Mouse (Mus musculus): Measurements from ENCODE around the gene Dennd6a.
A peak's percentile ranks its signal among the peaks of the same experiment; 100 is the strongest.

Dennd6a gene

GRCm38 (mm10) chr14:26571951-26572675, 1.5 kb upstream of the Dennd6a start:
- no peak for DNase-seq (ENCODE audit: extremely low spot score)

- no peak for DNase-seq (ENCODE audit: extremely low spot score)
Observed at GRCm38 (mm10) chr14:26576255-26576780, 2.7 kb downstream of the Dennd6a start.

DNA sequence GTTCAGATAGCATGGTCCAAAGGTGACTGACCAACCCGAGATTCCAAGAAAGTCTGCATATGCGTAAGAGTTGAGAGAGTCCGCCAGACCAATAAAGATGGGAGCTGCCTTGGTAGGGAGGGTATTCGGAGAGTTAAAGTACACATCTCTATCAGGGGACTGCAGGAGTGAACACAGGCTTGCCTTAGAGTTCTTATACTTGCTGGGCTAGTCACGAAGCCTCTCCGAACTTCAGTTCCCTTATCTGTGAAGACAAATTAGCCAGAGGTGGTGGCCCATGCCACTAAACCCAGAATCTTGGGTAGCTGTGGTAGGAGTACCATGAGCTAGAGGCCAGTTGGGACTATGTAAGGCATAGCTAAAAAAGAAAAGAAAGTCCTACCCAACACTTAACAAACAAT, 5.1 kb downstream of the Dennd6a start:
- peak; percentile 5 for DNase-seq (ENCODE audit: extremely low spot score)

DNA sequence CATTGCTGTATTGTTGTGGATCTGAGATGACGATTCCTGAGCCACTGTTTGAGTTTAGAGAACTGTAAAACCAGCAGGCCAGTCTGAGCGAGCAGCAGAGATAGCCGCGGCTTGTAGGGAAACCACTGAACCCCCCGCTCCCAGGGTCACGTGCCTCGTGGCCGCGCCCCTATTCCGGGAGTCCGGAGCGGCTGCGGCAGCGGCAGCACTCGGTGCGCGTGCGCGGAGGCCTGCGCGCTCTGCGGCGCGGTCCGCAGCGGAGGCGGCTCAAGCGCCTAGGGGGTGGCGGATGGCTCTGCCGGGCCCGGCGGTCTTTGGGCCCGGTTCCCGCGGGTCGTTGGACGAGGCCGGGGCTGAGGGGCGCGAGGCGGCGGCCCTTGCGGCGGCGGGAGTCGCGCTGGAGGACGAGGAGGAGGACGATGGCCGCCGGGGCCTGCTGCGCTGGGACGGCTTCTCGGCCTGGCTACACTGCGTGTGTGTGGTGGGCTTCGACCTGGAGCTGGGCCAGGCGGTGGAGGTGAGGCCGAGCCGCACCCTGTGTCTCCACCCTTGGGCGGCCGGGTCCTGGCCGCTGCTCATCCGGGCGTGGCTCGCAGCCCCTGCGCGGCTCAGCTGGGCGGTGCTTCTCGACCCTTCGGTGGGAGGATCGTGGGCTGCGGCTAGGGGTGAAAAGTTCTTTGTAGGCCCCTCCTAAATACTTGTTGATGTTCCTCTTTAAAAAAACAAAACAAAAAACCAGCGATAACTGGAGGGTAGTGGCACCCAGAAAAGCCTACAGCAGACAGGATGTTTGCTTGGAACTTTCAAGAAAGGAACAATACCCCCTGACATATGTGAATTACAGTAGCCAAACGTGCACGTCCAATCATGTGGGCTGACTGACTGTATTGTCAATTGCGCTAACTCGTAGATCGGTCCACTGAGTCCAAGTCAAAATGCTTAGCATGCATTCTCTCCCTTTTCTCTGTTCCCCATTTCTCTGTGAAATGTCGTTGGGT, 6.0 kb downstream of the Dennd6a start:
- peak; percentile 84 for DNase-seq (ENCODE audit: extremely low spot score)

- DNase-seq (ENCODE audit: extremely low spot score) = no peak
Observed at GRCm38 (mm10) chr14:26583645-26584044, 10.0 kb downstream of the Dennd6a start.

DNA sequence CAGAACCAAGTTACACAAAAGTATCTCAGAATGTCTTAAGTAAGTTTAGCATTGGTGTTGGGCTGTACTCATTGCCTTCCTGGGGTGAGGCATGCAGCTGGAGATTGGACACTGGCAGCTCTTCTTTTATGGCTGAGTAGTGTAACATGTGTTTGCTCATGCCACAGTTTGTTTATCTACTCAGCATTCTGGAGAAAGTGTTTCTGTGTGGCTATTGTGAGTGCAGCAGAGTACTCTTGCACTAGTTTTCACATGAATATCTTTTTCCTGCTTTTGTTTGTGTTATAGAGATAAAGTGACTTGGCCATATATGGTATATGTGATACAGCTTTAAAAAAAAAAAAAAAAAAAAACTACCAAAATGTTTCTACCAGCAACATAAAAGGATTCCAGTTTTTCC, 13.5 kb downstream of the Dennd6a start:
- no peak for DNase-seq (ENCODE audit: extremely low spot score)

DNA sequence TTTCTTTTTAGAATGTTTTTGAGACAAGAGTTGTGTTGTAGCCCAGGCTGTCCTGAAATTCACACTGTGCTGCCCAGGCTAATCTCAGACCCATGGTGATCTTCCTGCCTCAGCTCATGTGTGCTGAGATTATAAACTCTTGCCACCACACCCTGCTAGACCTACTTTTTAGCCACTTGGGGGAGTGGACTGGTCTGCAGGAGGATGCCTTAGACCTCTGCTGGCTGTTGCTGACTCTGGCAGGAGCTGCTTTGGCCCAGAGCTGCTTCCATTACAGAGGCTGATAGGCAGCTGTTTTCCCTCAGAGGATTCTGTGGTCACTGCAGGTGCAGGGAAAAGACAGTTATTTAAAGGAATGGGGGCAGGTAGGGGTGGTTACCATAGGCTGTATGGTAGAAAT, 17.7 kb downstream of the Dennd6a start:
- no peak for DNase-seq (ENCODE audit: extremely low spot score)

DNA sequence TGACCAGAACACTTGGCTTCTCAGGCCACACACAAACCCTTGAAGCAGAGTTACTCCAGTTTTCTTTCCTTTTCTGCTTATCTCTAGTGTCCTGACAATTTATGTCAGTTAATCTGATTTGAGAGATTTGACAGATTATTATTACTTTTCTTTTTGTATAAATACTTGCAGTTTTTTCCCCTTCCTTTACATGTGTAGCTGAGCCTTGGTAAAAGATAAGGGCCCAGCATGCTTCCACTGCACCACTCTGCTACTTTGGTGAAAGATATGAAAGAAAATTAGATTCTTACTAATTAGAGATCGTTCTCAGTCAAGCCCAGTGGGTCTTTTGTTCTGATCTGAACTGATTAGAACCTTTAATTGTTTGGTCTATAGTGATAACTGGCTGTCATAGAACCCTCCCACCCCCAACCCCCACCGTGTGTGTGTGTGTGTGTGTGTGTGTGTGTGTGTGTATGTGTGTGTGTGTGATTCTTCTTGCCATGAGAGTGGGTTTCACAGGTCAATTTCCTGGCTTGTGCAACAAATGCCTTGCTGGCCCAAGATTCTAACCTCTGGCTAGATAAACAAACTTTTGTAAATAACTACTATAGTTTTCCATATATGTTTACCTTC, 19.7 kb downstream of the Dennd6a start:
- no peak for DNase-seq (ENCODE audit: extremely low spot score)

GRCm38 (mm10) chr14:26595167-26595566, 21.5 kb downstream of the Dennd6a start:
- no peak for DNase-seq (ENCODE audit: extremely low spot score)

DNA sequence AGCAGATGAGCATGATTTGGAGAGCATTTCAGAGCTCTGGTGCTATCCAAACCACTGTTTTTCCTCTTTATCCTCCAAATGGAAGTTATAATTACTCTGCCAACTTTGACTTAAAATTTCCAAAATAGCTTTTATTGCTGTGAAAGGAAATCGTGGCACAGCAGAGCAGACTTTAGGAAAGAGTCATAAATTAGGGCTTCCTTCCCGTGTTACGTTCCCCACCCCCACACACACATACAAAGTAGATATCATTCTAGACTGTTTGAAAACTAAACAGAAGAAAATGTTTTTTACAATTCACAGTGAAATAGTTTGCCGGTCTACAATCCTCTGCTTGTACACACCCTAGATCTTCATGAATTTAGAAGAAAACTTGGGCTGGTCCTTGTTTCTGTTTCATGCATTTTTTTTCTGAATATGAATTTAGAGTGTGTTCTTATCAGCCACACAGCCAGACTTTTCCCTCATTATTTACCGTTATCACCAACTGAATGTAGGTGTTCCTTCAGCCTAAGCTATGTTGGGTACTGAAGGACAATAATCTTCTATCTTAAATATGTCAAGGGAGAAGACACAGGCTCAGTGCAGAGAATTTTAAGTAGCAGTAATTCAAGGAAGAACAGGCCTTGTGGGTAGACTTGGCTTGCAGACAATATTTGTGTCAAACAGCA, 22.2 kb downstream of the Dennd6a start:
- DNase-seq (ENCODE audit: extremely low spot score) = no peak

DNA sequence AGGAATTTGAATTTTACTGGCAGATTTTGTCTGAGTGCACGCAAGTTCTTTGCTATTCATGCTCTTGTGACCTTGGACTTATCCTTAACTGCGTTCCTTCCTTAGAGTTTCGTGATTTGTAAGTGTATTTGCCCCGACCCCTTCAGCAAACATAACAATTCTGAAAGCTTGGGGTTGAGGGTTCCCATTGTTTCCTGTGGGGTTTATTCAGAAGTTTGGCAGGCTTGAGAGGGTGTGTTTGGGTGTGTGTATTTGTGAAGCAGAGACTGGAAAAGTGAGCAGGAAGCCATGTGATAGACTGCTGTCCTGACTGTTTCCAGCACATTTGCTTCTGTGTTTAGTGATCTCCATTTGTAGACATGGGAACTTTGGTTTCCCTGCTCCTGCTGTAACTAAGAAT, 31.7 kb downstream of the Dennd6a start:
- DNase-seq (ENCODE audit: extremely low spot score) = no peak

- no peak for DNase-seq (ENCODE audit: extremely low spot score)
Observed at GRCm38 (mm10) chr14:26609674-26610073, 36.0 kb downstream of the Dennd6a start.

DNA sequence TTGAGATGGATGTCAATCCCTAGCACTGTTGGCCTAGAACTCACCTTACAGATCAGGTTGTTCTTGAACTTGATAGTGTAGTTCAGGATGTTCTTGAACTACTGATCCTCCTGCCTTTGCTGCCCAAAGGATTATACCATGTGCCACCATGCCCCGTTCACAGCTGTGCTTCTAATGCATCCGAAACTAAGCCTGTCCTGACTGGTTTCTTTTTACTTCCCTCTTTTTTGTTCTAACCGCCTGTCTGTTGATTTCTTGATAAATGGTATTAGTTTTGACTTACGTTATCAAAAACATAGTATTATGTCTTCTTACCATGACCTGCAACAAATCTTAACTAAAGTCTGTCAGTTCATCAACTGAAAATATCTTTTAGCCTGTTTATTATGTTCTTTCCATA, 37.0 kb downstream of the Dennd6a start:
- no peak for DNase-seq (ENCODE audit: extremely low spot score)

- DNase-seq (ENCODE audit: extremely low spot score) = no peak
Observed at GRCm38 (mm10) chr14:26625301-26625700, 51.6 kb downstream of the Dennd6a start.

DNA sequence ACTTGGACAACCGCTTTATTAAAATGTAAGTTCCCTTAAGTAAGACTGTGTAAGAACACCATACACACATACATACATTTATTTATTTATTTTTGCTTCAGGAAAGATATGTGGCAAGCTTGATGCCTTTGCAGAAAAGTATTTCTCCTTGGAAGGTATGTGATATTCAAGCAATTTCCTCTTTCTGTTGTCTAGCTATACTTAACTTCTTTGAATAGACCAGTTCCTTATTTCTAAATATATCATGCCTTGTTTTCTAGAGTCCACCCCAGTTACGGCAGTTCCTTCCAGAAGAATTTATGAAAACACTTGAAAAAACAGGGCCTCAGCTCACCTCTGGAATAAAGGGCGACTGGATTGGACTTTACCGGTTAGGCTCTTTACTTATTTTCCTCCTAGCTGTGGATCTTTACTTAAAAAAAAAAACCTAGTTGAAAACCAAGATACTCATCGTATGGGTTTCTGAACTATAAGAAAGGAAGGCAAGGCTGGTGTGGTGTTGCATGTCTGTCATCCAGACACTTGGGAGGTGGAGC, 53.0 kb downstream of the Dennd6a start:
- DNase-seq (ENCODE audit: extremely low spot score) = no peak

DNA sequence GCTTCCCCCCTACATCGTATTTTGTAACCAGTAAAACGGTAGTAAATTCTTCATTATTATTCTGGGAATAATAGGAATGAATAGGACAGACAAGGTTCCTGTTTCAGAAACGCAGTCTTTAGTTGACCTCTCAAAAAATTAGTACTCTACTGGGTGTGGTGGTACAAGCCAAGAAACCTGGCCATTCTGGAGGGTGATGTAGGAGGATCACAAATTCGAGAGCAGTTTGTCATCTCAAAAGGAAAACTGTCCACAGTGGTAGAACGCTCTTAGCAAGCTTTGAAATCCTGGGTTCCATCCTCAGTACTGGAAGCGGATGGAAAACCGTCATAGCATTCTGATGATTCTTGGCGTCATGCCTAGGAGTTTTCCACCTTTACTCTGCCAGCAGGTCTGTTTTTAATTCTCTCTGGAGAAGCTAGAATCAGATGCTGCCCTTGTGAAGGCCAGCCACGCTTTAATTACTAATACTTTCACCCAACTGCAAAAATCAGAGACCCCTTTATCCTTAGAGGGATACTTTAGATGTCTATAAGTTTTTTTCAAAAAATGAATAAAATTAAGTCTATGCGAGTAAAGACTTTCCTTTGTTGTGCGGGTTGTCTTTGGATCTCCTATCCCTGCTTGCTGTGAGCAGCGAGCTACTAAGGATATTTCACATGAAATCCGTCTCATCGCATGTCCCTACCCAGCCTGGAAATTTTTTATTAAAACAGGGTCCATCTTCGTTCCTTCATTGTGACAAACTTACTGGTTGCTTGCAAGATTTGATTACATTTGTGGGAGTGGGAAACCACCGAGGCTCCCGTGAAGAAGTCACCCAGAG, 63.6 kb downstream of the Dennd6a start:
- no peak for DNase-seq (ENCODE audit: extremely low spot score)

GRCm38 (mm10) chr14:26637851-26638707, 64.4 kb downstream of the Dennd6a start, which contains the start of gene Arf4:
TSS of gene Arf4 (plus strand) at chr14:26638074.
- DNase-seq (ENCODE audit: extremely low spot score) = peak; percentile 93

DNA sequence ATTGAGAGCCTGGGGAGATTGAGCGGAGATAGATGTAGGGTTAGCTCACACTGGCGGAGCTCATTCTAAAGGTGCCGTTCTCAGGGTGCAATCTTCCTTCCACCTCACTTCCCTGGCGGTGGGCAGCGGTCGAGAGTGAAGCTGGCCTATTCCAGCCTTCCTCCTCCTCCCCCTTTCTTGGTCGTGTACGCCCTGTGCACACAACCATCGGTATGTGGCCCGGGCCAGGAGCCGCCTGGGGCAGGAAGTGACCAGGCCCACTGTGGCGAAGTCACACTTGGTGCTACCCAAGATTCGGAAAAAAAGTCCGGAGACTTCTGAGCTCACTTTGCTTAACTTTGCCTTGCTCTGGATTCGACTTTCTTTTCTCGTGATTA, 65.0 kb downstream of the Dennd6a start:
- peak; percentile 65 for DNase-seq (ENCODE audit: extremely low spot score)

- DNase-seq (ENCODE audit: extremely low spot score) = no peak
Observed at GRCm38 (mm10) chr14:26639251-26639650, 65.6 kb downstream of the Dennd6a start.

Data from embryo, embryonic 9.5 days (tissue).